Mouse (Mus musculus): Measurements from ENCODE around the gene Fam83b.

The Fam83b gene

GRCm38 (mm10) chr9:76566515-76567280 lies at the start of gene Fam83b:
Gene Fam83b (minus strand): TSS chr9:76567116.
- no peak for DNase-seq (ENCODE audit: low spot score in 2 of 2)

GRCm38 (mm10) chr9:76614165-76614564 lies 47.2 kb upstream of the Fam83b start:
- DNase-seq (ENCODE audit: low spot score in 2 of 2), result no peak

GRCm38 (mm10) chr9:76603744-76604143 lies 36.8 kb upstream of the Fam83b start:
- no peak for DNase-seq (ENCODE audit: low spot score in 2 of 2)

- no peak for DNase-seq (ENCODE audit: low spot score in 2 of 2)
These were observed 36.0 kb upstream of the Fam83b start for GRCm38 (mm10) chr9:76602874-76603273.

GRCm38 (mm10) chr9:76597395-76597794 lies 30.5 kb upstream of the Fam83b start:
- DNase-seq (ENCODE audit: low spot score in 2 of 2), result no peak

- no peak for DNase-seq (ENCODE audit: low spot score in 2 of 2)
These were observed 26.9 kb upstream of the Fam83b start for GRCm38 (mm10) chr9:76593841-76594240.

GRCm38 (mm10) chr9:76583943-76584342 lies 17.0 kb upstream of the Fam83b start:
- DNase-seq (ENCODE audit: low spot score in 2 of 2), result no peak

- no peak for DNase-seq (ENCODE audit: low spot score in 2 of 2)
These were observed 15.1 kb upstream of the Fam83b start for GRCm38 (mm10) chr9:76581966-76582365.

- DNase-seq (ENCODE audit: low spot score in 2 of 2), result no peak
These were observed 352 bp upstream of the Fam83b start for GRCm38 (mm10) chr9:76567281-76567655.

GRCm38 (mm10) chr9:76565656-76566055 lies 1.3 kb downstream of the Fam83b start:
- no peak for DNase-seq (ENCODE audit: low spot score in 2 of 2)

- no peak for DNase-seq (ENCODE audit: low spot score in 2 of 2)
These were observed 2.8 kb downstream of the Fam83b start for GRCm38 (mm10) chr9:76564071-76564470.

- DNase-seq (ENCODE audit: low spot score in 2 of 2), result no peak
These were observed 4.1 kb downstream of the Fam83b start for GRCm38 (mm10) chr9:76562794-76563193.

- no peak for DNase-seq (ENCODE audit: low spot score in 2 of 2)
These were observed 7.7 kb downstream of the Fam83b start for GRCm38 (mm10) chr9:76559240-76559639.

GRCm38 (mm10) chr9:76553758-76554157 lies 13.2 kb downstream of the Fam83b start:
- no peak for DNase-seq (ENCODE audit: low spot score in 2 of 2)

- no peak for DNase-seq (ENCODE audit: low spot score in 2 of 2)
These were observed 13.8 kb downstream of the Fam83b start for GRCm38 (mm10) chr9:76553115-76553514.

GRCm38 (mm10) chr9:76546714-76547113 lies 20.2 kb downstream of the Fam83b start:
- DNase-seq (ENCODE audit: low spot score in 2 of 2), result no peak

GRCm38 (mm10) chr9:76540684-76541083 lies 26.2 kb downstream of the Fam83b start:
- DNase-seq (ENCODE audit: low spot score in 2 of 2), result no peak

GRCm38 (mm10) chr9:76539953-76540621 lies 26.8 kb downstream of the Fam83b start:
- DNase-seq (ENCODE audit: low spot score in 2 of 2), result no peak

GRCm38 (mm10) chr9:76539271-76539670 lies 27.6 kb downstream of the Fam83b start:
- DNase-seq (ENCODE audit: low spot score in 2 of 2), result no peak

- no peak for DNase-seq (ENCODE audit: low spot score in 2 of 2)
These were observed 30.9 kb downstream of the Fam83b start for GRCm38 (mm10) chr9:76536032-76536431.

- DNase-seq (ENCODE audit: low spot score in 2 of 2), result no peak
These were observed 34.5 kb downstream of the Fam83b start for GRCm38 (mm10) chr9:76532403-76532802.

- no peak for DNase-seq (ENCODE audit: low spot score in 2 of 2)
These were observed 35.5 kb downstream of the Fam83b start for GRCm38 (mm10) chr9:76531368-76531767.

GRCm38 (mm10) chr9:76525592-76525991 lies 41.3 kb downstream of the Fam83b start:
- DNase-seq (ENCODE audit: low spot score in 2 of 2), result no peak
